In the genomic region with DNA sequence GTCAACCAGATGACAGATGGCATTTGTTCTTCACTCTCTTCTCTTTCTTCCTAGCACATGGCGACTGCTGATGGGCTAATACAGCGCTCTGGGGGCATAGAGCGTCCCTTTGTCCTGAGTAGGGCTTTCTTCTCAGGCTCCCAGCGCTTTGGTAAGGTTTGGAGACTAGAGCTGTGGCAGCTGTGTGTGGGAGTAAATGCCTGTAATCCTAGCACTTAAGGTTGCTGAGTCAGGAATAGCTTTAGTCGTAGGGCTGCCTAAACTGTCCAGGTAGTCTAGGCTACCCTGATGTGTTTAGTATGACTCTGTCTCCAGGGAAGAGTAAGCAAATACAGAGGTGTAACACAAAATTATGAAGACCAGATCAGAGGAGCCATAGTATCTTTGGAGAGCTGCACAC, we compare ENCODE assay signal across 18 mouse cellular contexts.
"Had no signal": no experiment of that assay in that cellular context is flagged by ENCODE, and none has a peak within 500 bp of the region (broad histone marks: within the 10 kb centered on the region; RNA-seq: fewer than 3 reads in every experiment).

No protein-coding gene starts in this region.

- H3K4me3 ChIP-seq: liver, embryonic 13.5 days; liver, embryonic 15.5 days; lung, embryonic 15.5 days; midbrain, embryonic 10.5 days; midbrain, embryonic 13.5 days; midbrain, embryonic 15.5 days; myocyte; neural tube, embryonic 13.5 days; neural tube, embryonic 15.5 days had no signal

- ATAC-seq: liver, postnatal 0 days; midbrain, embryonic 13.5 days; midbrain, embryonic 15.5 days had no signal

- H3K27me3 ChIP-seq: liver, embryonic 13.5 days; liver, embryonic 15.5 days; lung, embryonic 15.5 days; midbrain, embryonic 13.5 days; midbrain, embryonic 15.5 days; neural tube, embryonic 13.5 days; neural tube, embryonic 15.5 days had no signal

- H3K27ac ChIP-seq: liver, embryonic 13.5 days; liver, embryonic 15.5 days; lung, embryonic 15.5 days; midbrain, embryonic 10.5 days; midbrain, embryonic 13.5 days; midbrain, embryonic 15.5 days; neural tube, embryonic 13.5 days; neural tube, embryonic 15.5 days had no signal

- H3K9ac ChIP-seq: liver, embryonic 13.5 days; liver, embryonic 15.5 days; liver, postnatal 0 days; lung, embryonic 15.5 days; midbrain, embryonic 13.5 days; midbrain, embryonic 15.5 days; neural tube, embryonic 13.5 days; neural tube, embryonic 15.5 days had no signal

- H3K4me2 ChIP-seq: liver, embryonic 13.5 days; liver, embryonic 15.5 days; lung, embryonic 15.5 days; midbrain, embryonic 13.5 days; midbrain, embryonic 15.5 days; neural tube, embryonic 13.5 days; neural tube, embryonic 15.5 days had no signal

- H3K4me1 ChIP-seq: liver, embryonic 13.5 days; lung, embryonic 15.5 days; midbrain, embryonic 10.5 days; midbrain, embryonic 13.5 days; midbrain, embryonic 15.5 days; neural tube, embryonic 13.5 days; neural tube, embryonic 15.5 days had no signal

- DNase-seq: liver, embryonic 13.5 days; liver, postnatal 0 days; lung, adult 2 months; lung, postnatal 10 days; lung, postnatal 4 days; retina, postnatal 1 day; spleen, adult 18-20 months; thymus, adult 18-20 months; thymus, postnatal 14 days; thymus, postnatal 36 days had no signal

- H3K9me3 ChIP-seq: liver, embryonic 13.5 days; liver, embryonic 15.5 days; lung, embryonic 15.5 days; midbrain, embryonic 10.5 days; midbrain, embryonic 13.5 days; midbrain, embryonic 15.5 days; neural tube, embryonic 13.5 days; neural tube, embryonic 15.5 days had no signal
